Mouse (Mus musculus): ENCODE measurements around the gene 4930433I11Rik.
"Not testable (repeated sequence)": the region's sequence is repeated elsewhere in the genome, so short reads cannot be mapped to it uniquely, and the experiment has no call there.

- not testable (repeated sequence) for TF ChIP-seq CTCF, POLR2A (IDR thresholded peaks at IDR 0.05; ENCODE audit: extremely low read depth, insufficient read depth, low read length)
Observed at GRCm38 (mm10) chr7:41044058-41044457, 56.7 kb downstream of the 4930433I11Rik start.
